Mouse (Mus musculus) frontal cortex, postnatal 25 days (tissue): Measurements from ENCODE around the gene Smyd1.

Experiments used
- DNase-seq, 2 experiments: peaks; one replicate each; pipeline ENCODE4 v3.0.0; 2022; ENCODE audit warnings: low spot score in 2 of 2

Gene Smyd1

GRCm38 (mm10) chr6:71259166-71259565 lies 62.9 kb downstream of the Smyd1 start:
- no peak for DNase-seq

GRCm38 (mm10) chr6:71258562-71258961 lies 63.5 kb downstream of the Smyd1 start:
- no peak for DNase-seq

- DNase-seq: no peak
These were observed 64.7 kb downstream of the Smyd1 start for GRCm38 (mm10) chr6:71257375-71257774.

GRCm38 (mm10) chr6:71256166-71256565 lies 65.9 kb downstream of the Smyd1 start:
- DNase-seq: no peak

- DNase-seq: no peak
These were observed 67.6 kb downstream of the Smyd1 start for GRCm38 (mm10) chr6:71254456-71254855.

- no peak for DNase-seq
These were observed 71.1 kb downstream of the Smyd1 start for GRCm38 (mm10) chr6:71250951-71251350.

- DNase-seq: no peak
These were observed 72.4 kb downstream of the Smyd1 start for GRCm38 (mm10) chr6:71249615-71250014.

GRCm38 (mm10) chr6:71248420-71248819 lies 73.6 kb downstream of the Smyd1 start:
- DNase-seq: no peak

GRCm38 (mm10) chr6:71243258-71243657 lies 78.8 kb downstream of the Smyd1 start:
- no peak for DNase-seq

GRCm38 (mm10) chr6:71242811-71243210 lies 79.2 kb downstream of the Smyd1 start:
- DNase-seq: no peak

- DNase-seq: no peak
These were observed 81.2 kb downstream of the Smyd1 start for GRCm38 (mm10) chr6:71240831-71241230.

- DNase-seq: no peak
These were observed 82.8 kb downstream of the Smyd1 start for GRCm38 (mm10) chr6:71239069-71239750.

GRCm38 (mm10) chr6:71237031-71237431 lies 85.0 kb downstream of the Smyd1 start:
- no peak for DNase-seq

GRCm38 (mm10) chr6:71236506-71236905 lies 85.5 kb downstream of the Smyd1 start:
- no peak for DNase-seq

GRCm38 (mm10) chr6:71235944-71236343 lies 86.1 kb downstream of the Smyd1 start:
- DNase-seq: no peak

GRCm38 (mm10) chr6:71235121-71235520 lies 86.9 kb downstream of the Smyd1 start:
- no peak for DNase-seq

GRCm38 (mm10) chr6:71227157-71227770 lies 94.8 kb downstream of the Smyd1 start:
- DNase-seq: no peak

GRCm38 (mm10) chr6:71226544-71226943 lies 95.5 kb downstream of the Smyd1 start:
- DNase-seq: no peak

- no peak for DNase-seq
These were observed 97.7 kb downstream of the Smyd1 start for GRCm38 (mm10) chr6:71224184-71224943.

GRCm38 (mm10) chr6:71221501-71221900 lies 100.5 kb downstream of the Smyd1 start:
- DNase-seq: no peak

GRCm38 (mm10) chr6:71212471-71212870 lies 109.6 kb downstream of the Smyd1 start:
- DNase-seq: no peak

GRCm38 (mm10) chr6:71211917-71212316 lies 110.1 kb downstream of the Smyd1 start:
- no peak for DNase-seq

- no peak for DNase-seq
These were observed 113.3 kb downstream of the Smyd1 start for GRCm38 (mm10) chr6:71208691-71209090.
